Mouse (Mus musculus) liver, embryonic 11.5 days (tissue): ENCODE results near the gene Omt2a. TPM values are rescaled to one million over a fixed set of nuclear protein-coding genes. Genes with fewer than 3 reads are reported as not detected.
"Not testable (repeated sequence)": the region's sequence is repeated elsewhere in the genome, so short reads cannot be mapped to it uniquely, and the experiment has no call there.

Experiments used
- ATAC-seq: fragments of 200-750 bp; cut with Nextera tagmentation; replicated peaks from 2 replicates; pipeline ENCODE4 v1.8.0; 2017; ENCODE audit warnings: moderate number of reproducible peaks, mild to moderate bottlenecking, moderate TSS enrichment, moderate library complexity; ENCODE audit not compliant: low FRiP score
- DNase-seq: peaks from one replicate; pipeline ENCODE4 v3.0.0-alpha.2; 2017; ENCODE audit warnings: low spot score
- H3K27ac ChIP-seq: fragments of 300-500 bp; sonication (generic); 2 replicates; pipeline ENCODE4 v1.5.1; 2014; ENCODE audit warnings: mild to moderate bottlenecking, low read depth, low read length, control low read depth
- H3K27me3 ChIP-seq: fragments of 300-500 bp; sonication (generic); replicated peaks from 2 replicates; pipeline ENCODE4 v1.6.1; 2014; ENCODE audit warnings: low read length, mixed read lengths; ENCODE audit not compliant: control insufficient read depth, insufficient read depth
- H3K36me3 ChIP-seq: fragments of 300-500 bp; sonication (generic); 2 replicates; pipeline ENCODE4 v1.6.1; 2014; ENCODE audit warnings: mild to moderate bottlenecking, low read length, moderate library complexity, mixed read lengths; ENCODE audit not compliant: control insufficient read depth, insufficient read depth
- H3K4me1 ChIP-seq: fragments of 300-500 bp; sonication (generic); replicated peaks from 2 replicates; pipeline ENCODE4 v1.6.1; 2014; ENCODE audit warnings: low read length, mixed read lengths; ENCODE audit not compliant: control insufficient read depth, insufficient read depth
- H3K4me2 ChIP-seq: fragments of 300-500 bp; sonication (generic); 2 replicates; pipeline ENCODE4 v1.6.1; 2014; ENCODE audit warnings: mild to moderate bottlenecking, control low read depth, moderate library complexity
- H3K4me3 ChIP-seq: fragments of 300-500 bp; sonication (generic); 2 replicates; pipeline ENCODE4 v1.5.1; 2014; ENCODE audit warnings: low read depth, low read length, control low read depth
- H3K9ac ChIP-seq: fragments of 300-500 bp; sonication (generic); 2 replicates; pipeline ENCODE4 v1.6.1; 2014; ENCODE audit warnings: low read depth, low read length, control low read depth
- H3K9me3 ChIP-seq: fragments of 300-500 bp; sonication (generic); 2 replicates; pipeline ENCODE4 v1.6.1; 2016; ENCODE audit warnings: low read length, inconsistent platforms, mixed read lengths; ENCODE audit not compliant: control insufficient read depth
- WGBS: fragments of 180-500 bp; shearing (Covaris S2); extraction: QIAGEN DNeasy Blood & Tissue Kit; methylation state at CpG from one replicate; pipeline ENCODE4 v1.1.7; 2014; 5-methylcytosine and 5-hydroxymethylcytosine counted together
- polyA plus RNA-seq: library from polyadenylated mRNA; unstranded; fragments of >200 nt; fragmentation: Nextera tagmentation; extraction: Ambion mirVana; gene quantifications from 2 replicates; pipeline ENCODE4 v1.2.1, GENCODE M21; 2014

The Omt2a gene
- polyA plus RNA-seq, 1 experiment from 2014 or later: not detected

- not testable (repeated sequence) for H3K36me3 ChIP-seq
- 74% methylated on average over 3 of the region's 3 CpGs for WGBS
Measured at GRCm38 (mm10) chr9:78289723-78290122, 24.9 kb downstream of the Omt2a start, which contains the start of gene Gm10639. Gene Gm10639 (plus strand): TSS chr9:78289923.

GRCm38 (mm10) chr9:78289063-78289462 is 25.5 kb downstream of the Omt2a start:
- not testable (repeated sequence) for H3K36me3 ChIP-seq, H3K4me3 ChIP-seq, H3K9me3 ChIP-seq, H3K27ac ChIP-seq, DNase-seq, H3K9ac ChIP-seq, H3K27me3 ChIP-seq, ATAC-seq, H3K4me1 ChIP-seq, H3K4me2 ChIP-seq
- 33% methylated on average over 1 of the region's 1 CpGs for WGBS

More at GRCm38 (mm10) chr9:78289723-78290122, 24.9 kb downstream of the Omt2a start, which contains the start of gene Gm10639:
- H3K27me3 ChIP-seq, H3K9ac ChIP-seq, H3K4me2 ChIP-seq, ATAC-seq, H3K9me3 ChIP-seq, H3K4me1 ChIP-seq, H3K27ac ChIP-seq, H3K4me3 ChIP-seq, DNase-seq: not testable (repeated sequence)

- not testable (repeated sequence) for H3K4me1 ChIP-seq, H3K27me3 ChIP-seq, H3K36me3 ChIP-seq, H3K4me2 ChIP-seq, ATAC-seq, H3K9ac ChIP-seq, H3K27ac ChIP-seq, H3K4me3 ChIP-seq, DNase-seq, H3K9me3 ChIP-seq
- 85% methylated on average over 4 of the region's 4 CpGs for WGBS
Measured at GRCm38 (mm10) chr9:78282002-78282711, 32.4 kb downstream of the Omt2a start.

- not testable (repeated sequence) for H3K27ac ChIP-seq, H3K36me3 ChIP-seq, H3K4me1 ChIP-seq, H3K9me3 ChIP-seq, ATAC-seq, H3K4me2 ChIP-seq, H3K4me3 ChIP-seq, DNase-seq, H3K27me3 ChIP-seq, H3K9ac ChIP-seq
- WGBS: 53% methylated on average over 3 of the region's 3 CpGs
Measured at GRCm38 (mm10) chr9:78270945-78271344, 43.7 kb downstream of the Omt2a start.

Other genes starting within 250 kb of the Omt2a start
- gene Fbxo9, start 205.7 kb downstream of the Omt2a start, polyA plus RNA-seq: 56.1 and 56.6 TPM in 2 replicates
- gene Ick, start 205.6 kb downstream of the Omt2a start, polyA plus RNA-seq: 15.9 and 16.7 TPM in 2 replicates
- gene Gsta4, start 132.0 kb downstream of the Omt2a start, polyA plus RNA-seq: 33.3 and 40.6 TPM in 2 replicates
- not detected in 2 replicates for gene Gsta1, start 84.1 kb downstream of the Omt2a start, polyA plus RNA-seq
- gene Gm3776, start 57.7 kb downstream of the Omt2a start, polyA plus RNA-seq: not detected in 2 replicates
- not detected in 2 replicates for gene Gm10639, start 24.9 kb downstream of the Omt2a start, polyA plus RNA-seq
- not detected in 2 replicates for gene Omt2b, start 12.8 kb upstream of the Omt2a start, polyA plus RNA-seq
- gene Gsta2, start 41.0 kb upstream of the Omt2a start, polyA plus RNA-seq: not detected in 2 replicates
- gene Dppa5a, start 53.4 kb upstream of the Omt2a start, polyA plus RNA-seq: 0.64 TPM in 1 of 2 replicates, not detected in the other
- gene Ooep, start 63.9 kb upstream of the Omt2a start, polyA plus RNA-seq: 0.12 and 0.16 TPM in 2 replicates
- 0.19 and 0.21 TPM in 2 replicates for gene Ddx43, start 81.0 kb upstream of the Omt2a start, polyA plus RNA-seq
- gene Cgas, start 128.4 kb upstream of the Omt2a start, polyA plus RNA-seq: 0.85 and 1.3 TPM in 2 replicates
- gene Mto1, start 133.4 kb upstream of the Omt2a start, polyA plus RNA-seq: 43.0 and 44.4 TPM in 2 replicates
- gene Gm17324, start 134.0 kb upstream of the Omt2a start, polyA plus RNA-seq: 0.96 and 1.2 TPM in 2 replicates
- 4,536 and 4,551 TPM in 2 replicates for gene Eef1a1, start 174.4 kb upstream of the Omt2a start, polyA plus RNA-seq